Mouse (Mus musculus) embryonic facial prominence, embryonic 12.5 days (tissue): ENCODE measurements around the gene Rpl35. TPM values are rescaled to one million over a fixed set of nuclear protein-coding genes. Genes with fewer than 3 reads are reported as not detected.

ENCODE experiments used
- ATAC-seq: fragments of 200-750 bp; cut with Nextera tagmentation; 2 replicates; pipeline ENCODE4 v1.8.0; 2017; ENCODE audit not compliant: insufficient number of reproducible peaks, insufficient read depth, low FRiP score, low TSS enrichment
- H3K27ac ChIP-seq: fragments of 300-500 bp; sonication (generic); 2 replicates; pipeline ENCODE4 v1.5.1; 2016; ENCODE audit warnings: mild to moderate bottlenecking
- H3K27me3 ChIP-seq: fragments of 300-500 bp; sonication (generic); 2 replicates; pipeline ENCODE4 v1.6.1; 2016; ENCODE audit warnings: mild to moderate bottlenecking, moderate library complexity
- H3K36me3 ChIP-seq: fragments of 300-500 bp; sonication (generic); 2 replicates; pipeline ENCODE4 v1.6.1; 2016; ENCODE audit warnings: mild to moderate bottlenecking
- H3K4me1 ChIP-seq: fragments of 300-500 bp; sonication (generic); 2 replicates; pipeline ENCODE4 v1.6.1; 2016
- H3K4me2 ChIP-seq: fragments of 300-500 bp; sonication (generic); replicated peaks from 2 replicates; pipeline ENCODE4 v1.6.1; 2016; ENCODE audit warnings: mild to moderate bottlenecking, moderate library complexity
- H3K4me3 ChIP-seq: fragments of 300-500 bp; sonication (generic); 2 replicates; pipeline ENCODE4 v1.5.1; 2016; ENCODE audit warnings: mild to moderate bottlenecking
- H3K9ac ChIP-seq: fragments of 300-500 bp; sonication (generic); 2 replicates; pipeline ENCODE4 v1.6.1; 2016; ENCODE audit warnings: mild to moderate bottlenecking, moderate library complexity
- H3K9me3 ChIP-seq: fragments of 300-500 bp; sonication (generic); 2 replicates; pipeline ENCODE4 v1.6.1; 2016; ENCODE audit warnings: mild to moderate bottlenecking, moderate library complexity
- WGBS: fragments of 180-500 bp; shearing (Covaris S2); methylation state at CpG from one replicate; pipeline ENCODE4 v1.1.7; 2016; 5-methylcytosine and 5-hydroxymethylcytosine counted together
- polyA plus RNA-seq: library from polyadenylated mRNA; unstranded; fragments of >200 nt; fragmentation: Nextera tagmentation; extraction: Ambion mirVana; gene quantifications from 2 replicates; pipeline ENCODE4 v1.2.1, GENCODE M21; 2016

The Rpl35 gene
- polyA plus RNA-seq, 1 experiment from 2014 or later, result 1,116 TPM

DNA sequence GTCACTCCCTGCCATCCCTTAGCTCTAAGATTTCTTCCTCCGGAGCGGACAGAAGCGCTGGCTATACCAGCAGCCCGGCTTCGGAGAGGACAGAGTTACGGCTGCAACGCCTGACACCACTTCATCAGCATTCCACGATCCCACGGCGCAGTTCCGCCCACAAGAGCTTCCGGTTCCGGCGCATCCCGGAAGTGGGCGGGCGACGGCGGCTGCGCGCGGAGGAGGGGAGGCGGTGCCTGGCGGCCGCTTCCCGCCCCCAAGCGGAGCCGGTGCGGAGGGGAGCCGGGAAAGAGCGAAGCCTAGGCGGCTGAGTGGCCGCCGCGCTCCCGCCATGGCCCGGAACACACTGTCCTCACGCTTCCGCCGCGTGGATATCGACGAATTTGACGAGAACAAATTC is 2.4 kb upstream of the Rpl35 start:
- no peaks in the 10 kb centered on the region for H3K27me3 ChIP-seq
- H3K4me3 ChIP-seq, result peak overlapping the region; percentile 82
- H3K27ac ChIP-seq, result peak overlapping the region; percentile 94
- under 1% methylated on average over 44 of the region's 44 CpGs for WGBS
- ATAC-seq, result peak; percentile 82
- peak overlapping the region; percentile 72 for H3K4me2 ChIP-seq
- H3K9me3 ChIP-seq, result no peaks in the 10 kb centered on the region
- peak overlapping the region; percentile 91 for H3K9ac ChIP-seq
- H3K36me3 ChIP-seq, result peaks cover 20% of the 10 kb centered on the region
- peaks cover 36% of the 10 kb centered on the region for H3K4me1 ChIP-seq

DNA sequence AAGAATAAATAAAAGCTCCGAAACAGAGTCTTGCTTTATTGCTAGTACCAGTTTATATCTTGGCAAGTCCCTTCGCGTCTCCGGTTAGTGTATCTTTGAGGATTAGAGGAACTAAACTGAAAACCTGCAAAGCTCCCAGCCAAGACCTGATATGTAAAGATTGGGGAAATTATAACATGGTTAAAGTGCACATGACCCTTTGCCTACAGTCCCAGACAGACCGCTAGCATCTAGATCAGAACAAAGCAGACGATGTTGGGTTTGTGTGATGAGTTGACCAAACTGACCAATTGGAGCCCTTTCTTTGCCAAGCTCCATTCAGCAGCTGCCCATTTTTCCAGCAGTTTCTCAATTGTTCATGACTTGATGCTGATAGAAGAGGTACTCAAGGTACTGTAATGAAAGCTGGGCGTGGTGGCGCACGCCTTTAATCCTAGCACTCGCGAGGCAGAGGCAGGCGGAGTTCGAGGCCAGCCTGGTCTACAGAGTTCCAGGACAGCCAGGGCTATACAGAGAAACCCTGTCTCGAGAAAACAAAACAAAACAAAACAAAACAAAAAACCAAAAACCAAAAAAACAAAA is 816 bp upstream of the Rpl35 start:
- Histone ChIP-seq H3K9me3 (no peaks in the 10 kb centered on the region), H3K27me3 (no peaks in the 10 kb centered on the region), H3K4me2 (peak overlapping the region; percentile 91), H3K9ac (no peak overlapping the region), H3K36me3 (peaks cover 27% of the 10 kb centered on the region), H3K4me3 (peak overlapping the region; percentile 83), H3K27ac (no peak overlapping the region), H3K4me1 (peaks cover 38% of the 10 kb centered on the region)
- WGBS, result 92% methylated on average over 14 of the region's 14 CpGs
- no peak for ATAC-seq

- peak; percentile 84 for ATAC-seq
- no peaks in the 10 kb centered on the region for H3K9me3 ChIP-seq
- peak within 1 kb of the TSS; percentile 94 for H3K9ac ChIP-seq
- H3K4me2 ChIP-seq, result peak within 1 kb of the TSS; percentile 91
- H3K4me3 ChIP-seq, result peak within 1 kb of the TSS; percentile 83
- peaks cover 40% of the 10 kb centered on the region for H3K36me3 ChIP-seq
- H3K27ac ChIP-seq, result peak within 1 kb of the TSS; percentile 91
- no peaks in the 10 kb centered on the region for H3K27me3 ChIP-seq
- under 1% methylated on average over 58 of the region's 58 CpGs for WGBS
- H3K4me1 ChIP-seq, result peaks cover 38% of the 10 kb centered on the region
Observed at GRCm38 (mm10) chr2:39004880-39005435, 466 bp downstream of the Rpl35 start, which contains the start of gene Arpc5l. Gene Arpc5l, plus strand, starts transcription at chr2:39005348.

DNA sequence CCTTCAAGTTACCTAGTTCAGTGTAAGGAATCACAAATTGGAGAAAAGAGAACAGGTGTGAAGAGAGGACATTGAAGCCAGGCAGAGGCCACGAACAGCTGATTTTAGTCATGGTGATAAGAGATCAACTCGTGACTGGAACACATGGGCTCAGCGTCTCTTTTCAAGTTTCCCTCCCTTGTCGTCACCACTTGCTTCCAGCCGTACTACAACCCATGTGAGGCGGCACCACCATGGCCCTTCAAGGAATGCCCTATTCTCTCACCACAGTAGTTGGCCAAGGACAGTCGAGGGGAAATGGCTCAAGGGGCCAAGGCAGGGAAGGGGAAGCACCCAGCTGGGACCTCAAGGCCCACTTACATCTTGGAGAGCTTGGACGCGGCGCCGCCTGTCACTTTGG is 1.1 kb downstream of the Rpl35 start:
- H3K4me3 ChIP-seq, result peak overlapping the region; percentile 83
- H3K9ac ChIP-seq, result peak overlapping the region; percentile 94
- H3K36me3 ChIP-seq, result peaks cover 42% of the 10 kb centered on the region
- peak overlapping the region; percentile 91 for H3K4me2 ChIP-seq
- ATAC-seq, result no peak
- no peaks in the 10 kb centered on the region for H3K27me3 ChIP-seq
- no peaks in the 10 kb centered on the region for H3K9me3 ChIP-seq
- peaks cover 35% of the 10 kb centered on the region for H3K4me1 ChIP-seq
- H3K27ac ChIP-seq, result peak overlapping the region; percentile 91
- under 1% methylated on average over 11 of the region's 11 CpGs for whole genome bisulfite sequencing

DNA sequence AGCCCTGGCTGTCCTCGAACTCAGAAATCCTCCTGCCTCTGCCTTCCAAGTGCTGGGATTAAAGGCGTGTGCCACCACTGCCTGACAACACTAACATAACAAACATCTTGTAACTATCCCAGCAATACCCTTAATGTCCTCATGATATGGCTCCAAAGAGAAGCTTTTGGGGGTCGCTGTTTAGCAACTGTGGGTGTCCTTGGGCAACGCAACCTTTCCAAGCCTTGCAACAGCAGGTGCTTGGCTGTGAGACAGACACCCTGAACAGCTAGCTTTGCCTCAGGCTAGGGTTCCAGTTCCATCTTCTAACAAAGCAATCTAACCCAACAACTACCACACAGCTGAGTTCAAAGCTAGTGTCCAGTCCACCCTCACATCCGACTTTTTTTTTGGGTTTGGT is 1.9 kb downstream of the Rpl35 start:
- peak overlapping the region; percentile 94 for H3K9ac ChIP-seq
- peaks cover 42% of the 10 kb centered on the region for H3K36me3 ChIP-seq
- H3K27ac ChIP-seq, result no peak overlapping the region
- H3K27me3 ChIP-seq, result no peaks in the 10 kb centered on the region
- whole genome bisulfite sequencing, result 66% methylated on average over 5 of the region's 5 CpGs
- no peak for ATAC-seq
- H3K4me2 ChIP-seq, result peak overlapping the region; percentile 91
- no peaks in the 10 kb centered on the region for H3K9me3 ChIP-seq
- H3K4me3 ChIP-seq, result peak overlapping the region; percentile 83
- H3K4me1 ChIP-seq, result peaks cover 28% of the 10 kb centered on the region

DNA sequence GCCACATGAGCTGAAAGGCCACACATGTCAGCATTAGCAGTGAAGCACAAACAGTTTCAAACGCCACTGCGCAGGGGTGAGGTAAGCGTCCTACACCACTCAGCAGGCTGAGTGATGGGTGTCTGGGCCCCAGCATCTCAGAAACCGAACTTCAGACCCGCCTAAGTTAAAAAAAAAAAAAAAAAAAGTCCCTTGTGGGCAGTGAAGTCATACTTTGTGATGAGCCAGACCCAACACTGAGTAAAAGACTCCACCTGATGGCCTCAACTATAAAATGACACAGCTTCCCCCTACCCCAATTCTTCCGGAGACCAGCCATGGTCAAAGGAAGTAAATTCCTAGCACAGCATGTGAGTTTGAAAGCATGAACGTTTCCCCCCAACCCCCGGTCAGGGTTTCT is 2.3 kb downstream of the Rpl35 start:
- 54% methylated on average over 8 of the region's 8 CpGs for WGBS
- peaks cover 31% of the 10 kb centered on the region for H3K4me1 ChIP-seq

GRCm38 (mm10) chr2:39001866-39002265 is 3.6 kb downstream of the Rpl35 start:
- Histone ChIP-seq H3K36me3 (peaks cover 42% of the 10 kb centered on the region), H3K9ac (no peak overlapping the region), H3K27ac (no peak overlapping the region), H3K4me1 (peaks cover 36% of the 10 kb centered on the region), H3K4me2 (no peak overlapping the region), H3K4me3 (no peak overlapping the region), H3K27me3 (no peaks in the 10 kb centered on the region), H3K9me3 (no peaks in the 10 kb centered on the region)
- no peak for ATAC-seq
- WGBS, result 81% methylated on average over 3 of the region's 3 CpGs

More for the DNA sequence above, 2.3 kb downstream of the Rpl35 start:
- no peak for ATAC-seq
- Histone ChIP-seq H3K36me3 (peaks cover 42% of the 10 kb centered on the region), H3K9me3 (no peaks in the 10 kb centered on the region), H3K27me3 (no peaks in the 10 kb centered on the region), H3K4me3 (peak overlapping the region; percentile 83), H3K4me2 (peak overlapping the region; percentile 91), H3K9ac (no peak overlapping the region), H3K27ac (no peak overlapping the region)

GRCm38 (mm10) chr2:39000587-39000919 is 4.9 kb downstream of the Rpl35 start:
- Histone ChIP-seq H3K27ac (no peak overlapping the region), H3K4me3 (no peak overlapping the region), H3K9ac (no peak overlapping the region), H3K27me3 (no peaks in the 10 kb centered on the region), H3K4me2 (no peak overlapping the region), H3K36me3 (peaks cover 42% of the 10 kb centered on the region), H3K4me1 (peaks cover 28% of the 10 kb centered on the region), H3K9me3 (no peaks in the 10 kb centered on the region)
- WGBS, result 85% methylated on average over 4 of the region's 4 CpGs
- ATAC-seq, result no peak

DNA sequence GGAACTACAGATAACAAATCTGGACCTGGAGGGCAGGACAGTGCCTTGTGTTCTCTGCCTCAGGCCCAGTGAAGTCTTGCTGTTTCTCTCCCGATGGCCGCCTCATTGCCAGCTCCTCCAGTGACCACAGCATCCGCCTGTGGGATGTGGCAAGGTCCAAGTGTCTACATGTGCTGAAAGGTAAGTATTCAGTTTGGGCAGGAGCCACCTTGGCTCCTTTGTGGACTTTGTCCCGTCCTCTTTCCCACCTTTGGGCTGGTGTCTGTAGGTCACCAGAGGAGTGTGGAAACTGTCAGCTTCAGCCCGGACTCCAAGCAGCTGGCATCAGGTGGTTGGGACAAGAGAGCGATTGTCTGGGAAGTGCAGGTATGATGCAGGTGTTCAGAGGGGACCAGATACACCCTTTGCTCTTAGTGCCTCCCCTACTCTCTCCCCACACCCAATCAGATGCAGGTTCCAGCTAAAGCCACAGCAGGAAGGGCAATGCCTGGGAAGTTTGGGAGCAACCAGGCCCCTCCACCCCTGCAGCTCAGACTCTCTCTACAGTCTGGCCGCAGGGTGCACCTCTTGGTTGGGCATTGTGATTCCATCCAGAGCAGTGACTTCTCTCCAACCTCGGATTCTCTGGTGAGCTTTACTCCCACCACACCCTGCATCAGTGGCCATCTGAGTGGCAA is 5.4 kb downstream of the Rpl35 start:
- peaks cover 28% of the 10 kb centered on the region for H3K4me1 ChIP-seq
- H3K9me3 ChIP-seq, result no peaks in the 10 kb centered on the region
- no peak overlapping the region for H3K27ac ChIP-seq
- H3K9ac ChIP-seq, result no peak overlapping the region
- H3K27me3 ChIP-seq, result no peaks in the 10 kb centered on the region
- H3K4me3 ChIP-seq, result no peak overlapping the region
- peaks cover 42% of the 10 kb centered on the region for H3K36me3 ChIP-seq
- 60% methylated on average over 8 of the region's 8 CpGs for WGBS
- H3K4me2 ChIP-seq, result no peak overlapping the region
- no peak for ATAC-seq

GRCm38 (mm10) chr2:38999381-38999780 is 6.0 kb downstream of the Rpl35 start:
- no peak overlapping the region for H3K9ac ChIP-seq
- 0 out of 2 replicates have a peak, but pooled peaks have one; percentile 7 for ATAC-seq
- peaks cover 28% of the 10 kb centered on the region for H3K4me1 ChIP-seq
- H3K4me3 ChIP-seq, result no peak overlapping the region
- no peak overlapping the region for H3K4me2 ChIP-seq
- H3K27me3 ChIP-seq, result no peaks in the 10 kb centered on the region
- H3K9me3 ChIP-seq, result no peaks in the 10 kb centered on the region
- WGBS, result 54% methylated on average over 4 of the region's 4 CpGs
- peaks cover 42% of the 10 kb centered on the region for H3K36me3 ChIP-seq
- H3K27ac ChIP-seq, result no peak overlapping the region

- H3K36me3 ChIP-seq, result peaks cover 30% of the 10 kb centered on the region
- no peaks in the 10 kb centered on the region for H3K9me3 ChIP-seq
- peak within 1 kb of the TSS; percentile 53 for H3K4me2 ChIP-seq
- peak; percentile 89 for ATAC-seq
- peaks cover 12% of the 10 kb centered on the region for H3K4me1 ChIP-seq
- peak within 1 kb of the TSS; percentile 36; the same call in 1 of the 2 replicates for H3K9ac ChIP-seq
- H3K4me3 ChIP-seq, result peak within 1 kb of the TSS; percentile 36
- no peak within 1 kb of the TSS for H3K27ac ChIP-seq
- no peaks in the 10 kb centered on the region for H3K27me3 ChIP-seq
- whole genome bisulfite sequencing, result 16% methylated on average over 33 of the region's 33 CpGs
Observed at GRCm38 (mm10) chr2:38997386-38998374, 7.7 kb downstream of the Rpl35 start, which contains the start of gene Wdr38. Gene Wdr38, plus strand, starts transcription at chr2:38997476.
